In the genomic region with DNA sequence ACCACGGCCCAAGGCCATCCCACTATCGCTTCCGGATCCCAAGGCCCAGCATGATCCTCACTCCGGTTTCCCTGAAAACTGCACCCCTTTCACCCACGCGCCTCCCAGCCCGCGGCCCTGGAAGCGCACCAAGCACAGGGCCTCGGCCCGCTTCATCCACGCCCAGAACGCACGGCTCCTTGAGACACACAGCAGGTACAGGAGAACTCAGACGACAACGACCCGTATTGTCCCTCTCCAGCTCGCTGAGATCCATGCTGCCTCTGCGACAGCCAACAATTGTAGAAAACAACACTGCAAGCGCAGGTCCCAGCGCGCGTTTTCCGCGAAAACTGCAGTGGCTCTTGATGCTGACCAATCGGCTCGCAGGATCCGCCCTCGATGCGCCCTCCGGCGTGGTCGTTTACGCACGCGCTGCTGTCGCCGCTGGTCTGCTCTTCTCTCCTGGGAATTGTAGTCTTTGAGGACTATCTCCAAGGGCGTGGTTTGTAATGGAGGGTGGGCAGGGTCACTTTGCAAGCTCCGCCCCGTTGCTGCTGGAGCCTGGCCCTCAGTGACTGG, we compare ENCODE assay signal across 8 mouse cellular contexts. TPM values are rescaled to one million over a fixed set of nuclear protein-coding genes. Genes with fewer than 3 reads are reported as not detected.
DNase-seq lines count a peak whose midpoint lies in the region; ATAC-seq and TF ChIP-seq lines count a peak whose summit lies in the region.

No protein-coding gene starts in this region.

- WGBS in heart, embryonic 14.5 days: under 1% methylated on average over 41 of the region's 41 CpGs
- under 1% methylated on average over 41 of the region's 41 CpGs for WGBS in liver, embryonic 14.5 days (ENCODE audit: insufficient replicate concordance)
- WGBS in neural tube, embryonic 11.5 days: under 1% methylated on average over 41 of the region's 41 CpGs

- H3K4me1 ChIP-seq in ES-Bruce4 (ENCODE audit: control insufficient read depth, insufficient read depth, low read length): peaks cover 4% of the 10 kb centered on the region
- peaks cover 17 to 31% of the 10 kb centered on the region in 2 experiments for H3K4me1 ChIP-seq in heart, embryonic 14.5 days (ENCODE audit: control insufficient read depth in 2 of 2, insufficient read depth in 2 of 2, low read length in 2 of 2)
- H3K4me1 ChIP-seq in liver, embryonic 14.5 days (replicated peaks; ENCODE audit: control insufficient read depth in 2 of 2, insufficient read depth in 2 of 2, low read length in 1 of 2): peaks cover 28 to 36% of the 10 kb centered on the region in 2 experiments
- H3K4me1 ChIP-seq in neural tube, embryonic 11.5 days (ENCODE audit: control insufficient read depth, insufficient read depth, low read length): peaks cover 11% of the 10 kb centered on the region

- H3K36me3 ChIP-seq in ES-Bruce4 (ENCODE audit: control insufficient read depth, insufficient read depth, low read length, poor library complexity, severe bottlenecking): peaks cover 24% of the 10 kb centered on the region
- H3K36me3 ChIP-seq in heart, embryonic 14.5 days (ENCODE audit: control insufficient read depth, insufficient read depth, low read length): peaks cover 8% of the 10 kb centered on the region
- peaks cover 29% of the 10 kb centered on the region for H3K36me3 ChIP-seq in liver, embryonic 14.5 days (replicated peaks; ENCODE audit: control insufficient read depth, insufficient read depth, low read depth)
- no peaks in the 10 kb centered on the region for H3K36me3 ChIP-seq in neural tube, embryonic 11.5 days (ENCODE audit: control insufficient read depth, insufficient read depth, low read length)

- TF ChIP-seq POLR2A in ES-Bruce4 (IDR thresholded peaks at IDR 0.05; ENCODE audit: insufficient read depth, low read length): peak; percentile 86

- no peaks in the 10 kb centered on the region for H3K27me3 ChIP-seq in ES-Bruce4 (ENCODE audit: control insufficient read depth, insufficient read depth, low read length, poor library complexity, severe bottlenecking)
- no peaks in the 10 kb centered on the region for H3K27me3 ChIP-seq in heart, embryonic 14.5 days (ENCODE audit: control insufficient read depth, insufficient read depth, low read length)
- H3K27me3 ChIP-seq in liver, embryonic 14.5 days (ENCODE audit: control insufficient read depth, insufficient read depth, low read length): no peaks in the 10 kb centered on the region
- H3K27me3 ChIP-seq in neural tube, embryonic 11.5 days (ENCODE audit: control insufficient read depth, insufficient read depth, low read length): no peaks in the 10 kb centered on the region

- peak; percentile 92 for DNase-seq in c-Kit-positive CD71-negative TER-119-negative erythroid progenitor cells, embryonic 14.5 days (ENCODE audit: low read depth)
- peak; percentile 95 for DNase-seq in fibroblast of lung, adult 2 months (ENCODE audit: low read depth)
- peak; percentile 96 for DNase-seq in kidney, postnatal 10 days
- peak; percentile 95 to 96 (median 95) for DNase-seq in liver, embryonic 14.5 days (ENCODE audit: low read depth in 3 of 3, low spot score in 3 of 3)
- peak; percentile 95 for DNase-seq in neural tube, embryonic 11.5 days (ENCODE audit: low spot score)
- peak; percentile 91 for DNase-seq in testis, postnatal 10 days (ENCODE audit: low spot score)

- H3K4me2 ChIP-seq in heart, embryonic 14.5 days (ENCODE audit: low read length): peak overlapping the region; percentile 98
- peak overlapping the region; percentile 95 for H3K4me2 ChIP-seq in liver, embryonic 14.5 days (ENCODE audit: low read depth)
- peak overlapping the region; percentile 59 for H3K4me2 ChIP-seq in neural tube, embryonic 11.5 days (ENCODE audit: low read depth)

- TF ChIP-seq EP300 in ES-Bruce4 (IDR thresholded peaks at IDR 0.05; ENCODE audit: insufficient read depth, low read depth, low read length): no peak
- no peak for TF ChIP-seq EP300 in liver, embryonic 14.5 days (IDR thresholded peaks at IDR 0.05; ENCODE audit: low read depth)

- TF ChIP-seq CTCF in ES-Bruce4 (IDR thresholded peaks at IDR 0.05; ENCODE audit: low read depth, low read length): no peak
- peak; percentile 10; the same call in 1 of the 2 replicates for TF ChIP-seq CTCF in liver, embryonic 14.5 days (IDR thresholded peaks at IDR 0.05; ENCODE audit: low read depth)

- no peaks in the 10 kb centered on the region for H3K9me3 ChIP-seq in ES-Bruce4 (replicated peaks; ENCODE audit: control insufficient read depth, insufficient read depth, low read length, poor library complexity, severe bottlenecking)
- H3K9me3 ChIP-seq in heart, embryonic 14.5 days (ENCODE audit: control insufficient read depth, low read length): no peaks in the 10 kb centered on the region
- no peaks in the 10 kb centered on the region for H3K9me3 ChIP-seq in liver, embryonic 14.5 days (ENCODE audit: control insufficient read depth, low read length)
- no peaks in the 10 kb centered on the region for H3K9me3 ChIP-seq in neural tube, embryonic 11.5 days (ENCODE audit: control insufficient read depth, low read length)

- H3K4me3 ChIP-seq in ES-Bruce4 (ENCODE audit: low read depth, low read length): peak overlapping the region; percentile 90
- peak overlapping the region; percentile 63 to 74 for H3K4me3 ChIP-seq in heart, embryonic 14.5 days (ENCODE audit: control insufficient read depth in 1 of 2, insufficient read depth in 1 of 2, low read depth in 1 of 2, low read length in 2 of 2)
- peak overlapping the region; percentile 84 to 91 for H3K4me3 ChIP-seq in liver, embryonic 14.5 days (ENCODE audit: insufficient read depth in 1 of 2, low read depth in 2 of 2, low read length in 2 of 2)
- peak overlapping the region; percentile 59 for H3K4me3 ChIP-seq in neural tube, embryonic 11.5 days (ENCODE audit: low read depth, low read length)

- H3K9ac ChIP-seq in ES-Bruce4 (ENCODE audit: low read depth, poor library complexity, severe bottlenecking): peak overlapping the region; percentile 80
- H3K9ac ChIP-seq in heart, embryonic 14.5 days (ENCODE audit: low read length): peak overlapping the region; percentile 79
- H3K9ac ChIP-seq in liver, embryonic 14.5 days (replicated peaks): peak overlapping the region; percentile 86
- peak overlapping the region; percentile 58 for H3K9ac ChIP-seq in neural tube, embryonic 11.5 days (ENCODE audit: low read length)

- peak; percentile 85 for ATAC-seq in heart, embryonic 14.5 days (ENCODE audit: insufficient number of reproducible peaks, insufficient read depth, low FRiP score, low read depth)
- peak; percentile 75 for ATAC-seq in liver, embryonic 14.5 days (ENCODE audit: insufficient read depth)
- ATAC-seq in neural tube, embryonic 11.5 days (ENCODE audit: insufficient read depth, low FRiP score, low TSS enrichment): peak; percentile 78

- H3K27ac ChIP-seq in ES-Bruce4 (ENCODE audit: insufficient read depth, low read length): peak overlapping the region; percentile 63
- H3K27ac ChIP-seq in heart, embryonic 14.5 days (replicated peaks in 1 of 2; ENCODE audit: control insufficient read depth in 1 of 2, insufficient read depth in 1 of 2, low read depth in 2 of 2, low read length in 2 of 2): peak overlapping the region; percentile 54 to 62
- peak overlapping the region; percentile 88 for H3K27ac ChIP-seq in liver, embryonic 14.5 days
- H3K27ac ChIP-seq in neural tube, embryonic 11.5 days (ENCODE audit: low read depth, low read length): no peak overlapping the region

RNA-seq across cellular contexts. Expression of gene Gm49661, which starts 3.4 kb away (rescaled TPM):
- 4.9 TPM in 1 of 2 replicates, not detected in the other for polyA plus RNA-seq in ES-Bruce4 (2011; ENCODE audit: insufficient read depth, insufficient read length, low read depth, missing spikeins)
- polyA plus RNA-seq in heart, embryonic 14.5 days (2014; fragmentation: Nextera tagmentation; extraction: Ambion mirVana): not detected in 2 replicates
- polyA plus RNA-seq in liver, embryonic 14.5 days (2012; rRNA removed): not detected in 2 replicates
- polyA plus RNA-seq in liver, embryonic 14.5 days (2014; fragmentation: Nextera tagmentation; extraction: Ambion mirVana): not detected in 2 replicates
- not detected in 2 replicates for polyA plus RNA-seq in neural tube, embryonic 11.5 days (2014; fragmentation: Nextera tagmentation; extraction: Ambion mirVana)

RNA-seq across cellular contexts. Expression of gene Prdx2, which starts 3.6 kb away (rescaled TPM):
- 226 and 237 TPM in 2 replicates for polyA plus RNA-seq in ES-Bruce4 (2011; ENCODE audit: insufficient read depth, insufficient read length, low read depth, missing spikeins)
- polyA plus RNA-seq in heart, embryonic 14.5 days (2014; fragmentation: Nextera tagmentation; extraction: Ambion mirVana): 792 and 804 TPM in 2 replicates
- polyA plus RNA-seq in liver, embryonic 14.5 days (2012; rRNA removed): 1,117 and 1,155 TPM in 2 replicates
- 2,207 and 2,282 TPM in 2 replicates for polyA plus RNA-seq in liver, embryonic 14.5 days (2014; fragmentation: Nextera tagmentation; extraction: Ambion mirVana)
- polyA plus RNA-seq in neural tube, embryonic 11.5 days (2014; fragmentation: Nextera tagmentation; extraction: Ambion mirVana): 1,335 and 1,358 TPM in 2 replicates

RNA-seq across cellular contexts. Expression of gene Rnaseh2a, which starts 3.8 kb away (rescaled TPM):
- polyA plus RNA-seq in ES-Bruce4 (2011; ENCODE audit: insufficient read depth, insufficient read length, low read depth, missing spikeins): 79.2 and 88.1 TPM in 2 replicates
- 71.8 and 80.8 TPM in 2 replicates for polyA plus RNA-seq in heart, embryonic 14.5 days (2014; fragmentation: Nextera tagmentation; extraction: Ambion mirVana)
- 49.3 and 56.2 TPM in 2 replicates for polyA plus RNA-seq in liver, embryonic 14.5 days (2012; rRNA removed)
- polyA plus RNA-seq in liver, embryonic 14.5 days (2014; fragmentation: Nextera tagmentation; extraction: Ambion mirVana): 107 and 125 TPM in 2 replicates
- 92.9 and 116 TPM in 2 replicates for polyA plus RNA-seq in neural tube, embryonic 11.5 days (2014; fragmentation: Nextera tagmentation; extraction: Ambion mirVana)

RNA-seq across cellular contexts. Expression of gene Junb, which starts 12.7 kb away (rescaled TPM):
- 19.0 and 20.4 TPM in 2 replicates for polyA plus RNA-seq in ES-Bruce4 (2011; ENCODE audit: insufficient read depth, insufficient read length, low read depth, missing spikeins)
- 10.1 and 10.9 TPM in 2 replicates for polyA plus RNA-seq in heart, embryonic 14.5 days (2014; fragmentation: Nextera tagmentation; extraction: Ambion mirVana)
- polyA plus RNA-seq in liver, embryonic 14.5 days (2012; rRNA removed): 8.3 and 10.5 TPM in 2 replicates
- 10.5 and 11.2 TPM in 2 replicates for polyA plus RNA-seq in liver, embryonic 14.5 days (2014; fragmentation: Nextera tagmentation; extraction: Ambion mirVana)
- 6.2 and 6.9 TPM in 2 replicates for polyA plus RNA-seq in neural tube, embryonic 11.5 days (2014; fragmentation: Nextera tagmentation; extraction: Ambion mirVana)

RNA-seq across cellular contexts. Expression of gene Rtbdn, which starts 19.0 kb away (rescaled TPM):
- 0.38 TPM in 1 of 2 replicates, not detected in the other for polyA plus RNA-seq in ES-Bruce4 (2011; ENCODE audit: insufficient read depth, insufficient read length, low read depth, missing spikeins)
- polyA plus RNA-seq in heart, embryonic 14.5 days (2014; fragmentation: Nextera tagmentation; extraction: Ambion mirVana): 0.12 TPM in 1 of 2 replicates, not detected in the other
- 0.03 TPM in 1 of 2 replicates, not detected in the other for polyA plus RNA-seq in liver, embryonic 14.5 days (2012; rRNA removed)
- not detected in 2 replicates for polyA plus RNA-seq in liver, embryonic 14.5 days (2014; fragmentation: Nextera tagmentation; extraction: Ambion mirVana)
- polyA plus RNA-seq in neural tube, embryonic 11.5 days (2014; fragmentation: Nextera tagmentation; extraction: Ambion mirVana): 0.25 TPM in 1 of 2 replicates, not detected in the other
